Mouse (Mus musculus) limb, embryonic 10.5 days (tissue): ENCODE data around the gene 2610528J11Rik. TPM values are rescaled to one million over a fixed set of nuclear protein-coding genes. Genes with fewer than 3 reads are reported as not detected.
A peak's percentile ranks its signal among the peaks of the same experiment; 100 is the strongest.
"Not testable (repeated sequence)": the region's sequence is repeated elsewhere in the genome, so short reads cannot be mapped to it uniquely, and the experiment has no call there.

Experiments
- DNase-seq: peaks from one replicate; pipeline ENCODE4 v3.0.0-alpha.2; 2017; ENCODE audit warnings: low spot score
- H3K27ac ChIP-seq: fragments of 300-500 bp; sonication (generic); 2 replicates; pipeline ENCODE4 v1.5.1; 2016; ENCODE audit warnings: mild to moderate bottlenecking
- H3K27me3 ChIP-seq: fragments of 300-500 bp; sonication (generic); 2 replicates; pipeline ENCODE4 v1.6.1; 2016; ENCODE audit warnings: low read depth, mild to moderate bottlenecking; ENCODE audit not compliant: poor library complexity, severe bottlenecking
- H3K36me3 ChIP-seq: fragments of 300-500 bp; sonication (generic); 2 replicates; pipeline ENCODE4 v1.6.1; 2016; ENCODE audit warnings: mild to moderate bottlenecking, moderate library complexity
- H3K4me1 ChIP-seq: fragments of 300-500 bp; sonication (generic); 2 replicates; pipeline ENCODE4 v1.6.1; 2016
- H3K4me3 ChIP-seq: fragments of 300-500 bp; sonication (generic); 2 replicates; pipeline ENCODE4 v1.5.1; 2016; ENCODE audit warnings: mild to moderate bottlenecking, moderate library complexity
- H3K9me3 ChIP-seq: fragments of 300-500 bp; sonication (generic); replicated peaks from 2 replicates; pipeline ENCODE4 v1.6.1; 2016; ENCODE audit warnings: mild to moderate bottlenecking
- WGBS: fragments of 180-500 bp; shearing (Covaris S2); methylation state at CpG from one replicate; pipeline ENCODE4 v1.1.7; 2016; 5-methylcytosine and 5-hydroxymethylcytosine counted together
- polyA plus RNA-seq: library from polyadenylated mRNA; unstranded; fragments of >200 nt; fragmentation: Nextera tagmentation; extraction: Ambion mirVana; gene quantifications from 2 replicates; pipeline ENCODE4 v1.2.1, GENCODE M21; 2016

Gene 2610528J11Rik
- polyA plus RNA-seq, 1 experiment from 2014 or later: 1.2 TPM

- Histone ChIP-seq H3K4me3 (no peak overlapping the region), H3K4me1 (peaks cover 23% of the 10 kb centered on the region), H3K27ac (no peak overlapping the region), H3K9me3 (peaks cover 4% of the 10 kb centered on the region), H3K27me3 (peaks cover 20% of the 10 kb centered on the region), H3K36me3 (no peaks in the 10 kb centered on the region)
- 75% methylated on average over 14 of the region's 14 CpGs for WGBS
- DNase-seq: no peak
Measured at GRCm38 (mm10) chr4:118544441-118545127, 17.8 kb downstream of the 2610528J11Rik start.

GRCm38 (mm10) chr4:118547424-118548129, 20.8 kb downstream of the 2610528J11Rik start:
- not testable (repeated sequence) for H3K36me3 ChIP-seq, H3K4me3 ChIP-seq, H3K9me3 ChIP-seq, DNase-seq, H3K27me3 ChIP-seq, H3K27ac ChIP-seq
- H3K4me1 ChIP-seq: peaks cover 19% of the 10 kb centered on the region
- WGBS: 90% methylated on average over 23 of the region's 23 CpGs

- peaks cover 16% of the 10 kb centered on the region for H3K4me1 ChIP-seq
- not testable (repeated sequence) for H3K4me3 ChIP-seq, H3K27me3 ChIP-seq, H3K27ac ChIP-seq, H3K36me3 ChIP-seq, H3K9me3 ChIP-seq
- DNase-seq: peak; percentile 79
- WGBS: 88% methylated on average over 10 of the region's 10 CpGs
Measured at GRCm38 (mm10) chr4:118548130-118548480, 21.3 kb downstream of the 2610528J11Rik start.

- WGBS: 84% methylated on average over 3 of the region's 3 CpGs
- Histone ChIP-seq H3K27me3 (no peaks in the 10 kb centered on the region), H3K9me3 (no peaks in the 10 kb centered on the region), H3K27ac (no peak overlapping the region), H3K4me3 (no peak overlapping the region), H3K36me3 (no peaks in the 10 kb centered on the region), H3K4me1 (0 out of 2 replicates have a peak, but pooled peaks cover 3% of the 10 kb centered on the region)
- DNase-seq: no peak
Measured at GRCm38 (mm10) chr4:118553039-118553649, 26.3 kb downstream of the 2610528J11Rik start.

GRCm38 (mm10) chr4:118564062-118564925, 37.5 kb downstream of the 2610528J11Rik start:
- Histone ChIP-seq H3K36me3 (no peaks in the 10 kb centered on the region), H3K4me3 (no peak overlapping the region), H3K4me1 (no peaks in the 10 kb centered on the region), H3K9me3 (no peaks in the 10 kb centered on the region), H3K27me3 (peaks cover 6% of the 10 kb centered on the region; the same call in 1 of the 2 replicates), H3K27ac (0 out of 2 replicates have a peak overlapping the region, but pooled peaks have one; percentile 2)
- DNase-seq: no peak
- WGBS: 86% methylated on average over 13 of the region's 13 CpGs

GRCm38 (mm10) chr4:118564926-118565279, 38.1 kb downstream of the 2610528J11Rik start:
- H3K27ac ChIP-seq: no peak overlapping the region
- 75% methylated on average over 3 of the region's 3 CpGs for WGBS

GRCm38 (mm10) chr4:118566161-118566676, 39.4 kb downstream of the 2610528J11Rik start:
- peak; percentile 73 for DNase-seq
- 37% methylated on average over 7 of the region's 7 CpGs for WGBS
- Histone ChIP-seq H3K9me3 (no peaks in the 10 kb centered on the region), H3K27me3 (peaks cover 12% of the 10 kb centered on the region; the same call in 1 of the 2 replicates), H3K4me3 (no peak overlapping the region), H3K36me3 (no peaks in the 10 kb centered on the region), H3K4me1 (no peaks in the 10 kb centered on the region), H3K27ac (no peak overlapping the region)

More at GRCm38 (mm10) chr4:118564926-118565279, 38.1 kb downstream of the 2610528J11Rik start:
- H3K27me3 ChIP-seq: peaks cover 12% of the 10 kb centered on the region; the same call in 1 of the 2 replicates
- no peak overlapping the region for H3K4me3 ChIP-seq
- no peak for DNase-seq
- no peaks in the 10 kb centered on the region for H3K4me1 ChIP-seq
- H3K9me3 ChIP-seq: no peaks in the 10 kb centered on the region
- H3K36me3 ChIP-seq: no peaks in the 10 kb centered on the region

- H3K27me3 ChIP-seq: peaks cover 19% of the 10 kb centered on the region
Measured at GRCm38 (mm10) chr4:118568709-118569108, 41.9 kb downstream of the 2610528J11Rik start.

GRCm38 (mm10) chr4:118569320-118569719, 42.5 kb downstream of the 2610528J11Rik start:
- Histone ChIP-seq H3K4me3 (no peak overlapping the region), H3K27me3 (peaks cover 19% of the 10 kb centered on the region), H3K36me3 (no peaks in the 10 kb centered on the region), H3K27ac (no peak overlapping the region), H3K4me1 (no peaks in the 10 kb centered on the region), H3K9me3 (no peaks in the 10 kb centered on the region)
- WGBS: 78% methylated on average over 23 of the region's 23 CpGs
- no peak for DNase-seq

More at GRCm38 (mm10) chr4:118568709-118569108, 41.9 kb downstream of the 2610528J11Rik start:
- Histone ChIP-seq H3K9me3 (no peaks in the 10 kb centered on the region), H3K4me3 (no peak overlapping the region), H3K27ac (no peak overlapping the region), H3K36me3 (no peaks in the 10 kb centered on the region), H3K4me1 (no peaks in the 10 kb centered on the region)
- 67% methylated on average over 10 of the region's 10 CpGs for WGBS
- DNase-seq: no peak

GRCm38 (mm10) chr4:118571441-118571840, 44.6 kb downstream of the 2610528J11Rik start:
- no peaks in the 10 kb centered on the region for H3K9me3 ChIP-seq
- H3K27me3 ChIP-seq: peaks cover 19% of the 10 kb centered on the region
- H3K36me3 ChIP-seq: no peaks in the 10 kb centered on the region
- 85% methylated on average over 14 of the region's 15 CpGs for WGBS
- H3K4me1 ChIP-seq: no peaks in the 10 kb centered on the region
- H3K4me3 ChIP-seq: no peak overlapping the region
- DNase-seq: no peak
- no peak overlapping the region for H3K27ac ChIP-seq

GRCm38 (mm10) chr4:118576097-118576496, 49.3 kb downstream of the 2610528J11Rik start:
- whole genome bisulfite sequencing: 6% methylated on average over 6 of the region's 6 CpGs
- Histone ChIP-seq H3K27me3 (peaks cover 14% of the 10 kb centered on the region; the same call in 1 of the 2 replicates), H3K9me3 (0 out of 2 replicates have a peak, but pooled peaks cover 2% of the 10 kb centered on the region), H3K4me1 (no peaks in the 10 kb centered on the region), H3K27ac (no peak overlapping the region), H3K4me3 (no peak overlapping the region), H3K36me3 (no peaks in the 10 kb centered on the region)
- peak; percentile 95 for DNase-seq

- Histone ChIP-seq H3K36me3 (no peaks in the 10 kb centered on the region), H3K27me3 (0 out of 2 replicates have a peak, but pooled peaks cover 7% of the 10 kb centered on the region), H3K4me1 (peaks cover 7% of the 10 kb centered on the region; the same call in 1 of the 2 replicates), H3K4me3 (no peak overlapping the region), H3K9me3 (0 out of 2 replicates have a peak, but pooled peaks cover 2% of the 10 kb centered on the region), H3K27ac (no peak overlapping the region)
- WGBS: 56% methylated on average over 13 of the region's 13 CpGs
- DNase-seq: peak; percentile 46
Measured at GRCm38 (mm10) chr4:118579313-118579712, 52.5 kb downstream of the 2610528J11Rik start.
